Mouse (Mus musculus) CH12.LX (cell line): Measurements from ENCODE around the gene Tbl3. TPM values are rescaled to one million over a fixed set of nuclear protein-coding genes. Genes with fewer than 3 reads are reported as not detected.

Experiments
- DNase-seq: peaks from one replicate; pipeline ENCODE4 v3.0.0-alpha.2; 2013; ENCODE audit errors: extremely low read depth
- H3K27ac ChIP-seq: 2 replicates; pipeline ENCODE4 v1.5.1; 2012; ENCODE audit warnings: low read depth, mild to moderate bottlenecking, control low read depth, moderate library complexity; ENCODE audit not compliant: insufficient read depth
- H3K27me3 ChIP-seq: replicated peaks from 2 replicates; pipeline ENCODE3; 2012; ENCODE audit warnings: inconsistent platforms
- H3K36me3 ChIP-seq, 2 experiments: replicated peaks in 1 of 2; 2 replicates each; pipeline versions ENCODE3 to v1.6.1; 2012; ENCODE audit warnings: inconsistent platforms in 1 of 2, low read length in 1 of 2, mild to moderate bottlenecking in 1 of 2, mixed read lengths in 1 of 2, moderate library complexity in 1 of 2; ENCODE audit not compliant: control insufficient read depth in 1 of 2, insufficient read depth in 1 of 2
- H3K4me1 ChIP-seq, 2 experiments: 2 replicates each; pipeline ENCODE4 v1.6.1; 2012; ENCODE audit warnings: inconsistent platforms in 1 of 2, moderate library complexity in 1 of 2; ENCODE audit not compliant: insufficient read depth in 2 of 2, control insufficient read depth in 1 of 2
- H3K4me2 ChIP-seq: 2 replicates; pipeline ENCODE4 v1.6.1; 2012; ENCODE audit warnings: low read depth, mild to moderate bottlenecking, control low read depth; ENCODE audit not compliant: poor library complexity, insufficient read depth, severe bottlenecking
- H3K4me3 ChIP-seq, 3 experiments: fragments of 150-350 bp in 1 of 3; sonication (generic) in 1 of 3; replicated peaks in 1 of 3; 2 replicates each; pipeline versions ENCODE3 to v1.5.1; 2011 to 2012; ENCODE audit warnings: low read depth in 2 of 3, low read length in 2 of 3, mild to moderate bottlenecking in 2 of 3, moderate library complexity in 2 of 3, control low read depth in 1 of 3, improper control_type of control experiment in 1 of 3, inconsistent platforms in 1 of 3, mixed read lengths in 1 of 3; ENCODE audit not compliant: poor library complexity in 1 of 3
- H3K79me2 ChIP-seq: replicated peaks from 2 replicates; pipeline ENCODE4 v1.6.1; 2012; ENCODE audit warnings: mild to moderate bottlenecking, moderate library complexity; ENCODE audit not compliant: control insufficient read depth, poor library complexity, insufficient read depth, severe bottlenecking; ENCODE audit errors: extremely low read depth
- H3K9ac ChIP-seq: 2 replicates; pipeline ENCODE4 v1.6.1; 2012; ENCODE audit warnings: low read depth, mild to moderate bottlenecking, control low read depth, moderate library complexity; ENCODE audit not compliant: insufficient read depth
- H3K9me3 ChIP-seq: replicated peaks from 2 replicates; pipeline ENCODE3; 2012; ENCODE audit warnings: low read length, inconsistent platforms, mixed read lengths
- CHD1 ChIP-seq: IDR thresholded peaks from 2 replicates; pipeline ENCODE4 v1.6.1; 2012; ENCODE audit warnings: low read depth, low read length, improper control_type of control experiment, inconsistent platforms
- CHD2 ChIP-seq: IDR thresholded peaks from 2 replicates; pipeline ENCODE4 v1.6.1; 2011; ENCODE audit warnings: low read length, improper control_type of control experiment
- E2F4 ChIP-seq: IDR thresholded peaks from 2 replicates; pipeline ENCODE4 v1.6.1; 2011; ENCODE audit warnings: low read depth, low read length, improper control_type of control experiment; ENCODE audit not compliant: insufficient replicate concordance
- ELF1 ChIP-seq: IDR thresholded peaks from 2 replicates; pipeline ENCODE4 v1.6.1; 2014; ENCODE audit warnings: low read depth, mild to moderate bottlenecking, inconsistent platforms, low read length, improper control_type of control experiment
- EP300 ChIP-seq: IDR thresholded peaks from 2 replicates; pipeline ENCODE4 v1.6.1; 2011; ENCODE audit warnings: low read length, improper control_type of control experiment
- ETS1 ChIP-seq: conservative IDR thresholded peaks from 2 replicates; pipeline ENCODE4 v1.6.1; 2012; ENCODE audit warnings: low read depth, mild to moderate bottlenecking, inconsistent platforms, low read length, improper control_type of control experiment, moderate library complexity
- GABPA ChIP-seq: IDR thresholded peaks from 2 replicates; pipeline ENCODE4 v1.6.1; 2012; ENCODE audit warnings: low read depth, low read length, improper control_type of control experiment, inconsistent platforms; ENCODE audit not compliant: insufficient replicate concordance
- HCFC1 ChIP-seq: IDR thresholded peaks from 2 replicates; pipeline ENCODE4 v1.6.1; 2012; ENCODE audit warnings: low read depth, mild to moderate bottlenecking, inconsistent platforms, low read length, improper control_type of control experiment
- JUN ChIP-seq: IDR thresholded peaks from 2 replicates; pipeline ENCODE4 v1.6.1; 2011; ENCODE audit warnings: low read depth, mild to moderate bottlenecking, low read length, improper control_type of control experiment, moderate library complexity; ENCODE audit not compliant: insufficient read depth
- MAFK ChIP-seq: IDR thresholded peaks from 2 replicates; pipeline ENCODE4 v1.6.1; 2011; ENCODE audit warnings: low read length, improper control_type of control experiment; ENCODE audit not compliant: insufficient replicate concordance
- MAX ChIP-seq: IDR thresholded peaks from 2 replicates; pipeline ENCODE4 v1.6.1; 2011; ENCODE audit warnings: low read length, improper control_type of control experiment
- MAZ ChIP-seq: IDR thresholded peaks from 2 replicates; pipeline ENCODE4 v1.6.1; 2012; ENCODE audit warnings: low read depth, mild to moderate bottlenecking, inconsistent platforms, low read length, improper control_type of control experiment, moderate library complexity
- MEF2A ChIP-seq: IDR thresholded peaks from 2 replicates; pipeline ENCODE4 v1.6.1; 2014; ENCODE audit warnings: low read depth, mild to moderate bottlenecking, inconsistent platforms, low read length, improper control_type of control experiment, borderline replicate concordance
- MXI1 ChIP-seq: IDR thresholded peaks from 2 replicates; pipeline ENCODE4 v1.6.1; 2011; ENCODE audit warnings: mild to moderate bottlenecking, low read depth, low read length, improper control_type of control experiment
- MYC ChIP-seq: IDR thresholded peaks from 2 replicates; pipeline ENCODE4 v1.6.1; 2011; ENCODE audit warnings: low read depth, mild to moderate bottlenecking, improper control_type of control experiment, low read length
- NELFE ChIP-seq: IDR thresholded peaks from 2 replicates; pipeline ENCODE4 v1.6.1; 2011; ENCODE audit warnings: low read depth, low read length, improper control_type of control experiment
- NRF1 ChIP-seq: IDR thresholded peaks from 2 replicates; pipeline ENCODE4 v1.6.1; 2014; ENCODE audit warnings: low read depth, mild to moderate bottlenecking, inconsistent platforms, low read length, improper control_type of control experiment, moderate library complexity
- PAX5 ChIP-seq: IDR thresholded peaks from 2 replicates; pipeline ENCODE4 v1.6.1; 2012; ENCODE audit warnings: low read length, inconsistent platforms, mixed read lengths
- POLR2A ChIP-seq: IDR thresholded peaks from 2 replicates; pipeline ENCODE4 v1.6.1; 2011; ENCODE audit warnings: low read depth, mild to moderate bottlenecking, improper control_type of control experiment, low read length
- POLR2AphosphoS2 ChIP-seq: IDR thresholded peaks from 2 replicates; pipeline ENCODE4 v1.6.1; 2011; ENCODE audit warnings: low read depth, low read length, improper control_type of control experiment
- RAD21 ChIP-seq: IDR thresholded peaks from 2 replicates; pipeline ENCODE4 v1.6.1; 2011; ENCODE audit warnings: low read depth, mild to moderate bottlenecking, low read length, improper control_type of control experiment, moderate library complexity
- RCOR1 ChIP-seq: conservative IDR thresholded peaks from 2 replicates; pipeline ENCODE4 v1.6.1; 2012; ENCODE audit warnings: low read depth, mild to moderate bottlenecking, inconsistent platforms, low read length, improper control_type of control experiment
- SIN3A ChIP-seq: IDR thresholded peaks from 2 replicates; pipeline ENCODE4 v1.6.1; 2012; ENCODE audit warnings: low read length, improper control_type of control experiment, inconsistent platforms
- SMC3 ChIP-seq: IDR thresholded peaks from 2 replicates; pipeline ENCODE4 v1.6.1; 2011; ENCODE audit warnings: low read depth, low read length, improper control_type of control experiment
- TBP ChIP-seq: conservative IDR thresholded peaks from 2 replicates; pipeline ENCODE4 v1.6.1; 2011; ENCODE audit warnings: low read depth, low read length, improper control_type of control experiment
- TCF12 ChIP-seq: IDR thresholded peaks from 2 replicates; pipeline ENCODE4 v1.6.1; 2014; ENCODE audit warnings: low read depth, mild to moderate bottlenecking, inconsistent platforms, low read length, improper control_type of control experiment
- UBTF ChIP-seq: IDR thresholded peaks from 2 replicates; pipeline ENCODE4 v1.6.1; 2012; ENCODE audit warnings: low read depth, mild to moderate bottlenecking, inconsistent platforms, low read length, improper control_type of control experiment, moderate library complexity
- USF1 ChIP-seq: IDR thresholded peaks from 2 replicates; pipeline ENCODE4 v1.6.1; 2014; ENCODE audit warnings: low read depth, mild to moderate bottlenecking, inconsistent platforms, low read length, improper control_type of control experiment
- USF2 ChIP-seq: conservative IDR thresholded peaks from 2 replicates; pipeline ENCODE4 v1.6.1; 2011; ENCODE audit warnings: low read depth, low read length, improper control_type of control experiment
- ZC3H11A ChIP-seq: IDR thresholded peaks from 2 replicates; pipeline ENCODE4 v1.6.1; 2012; ENCODE audit warnings: low read depth, mild to moderate bottlenecking, inconsistent platforms, low read length, improper control_type of control experiment
- dilution Hi-C: fragments of 300-500 bp; cut with MboI; formaldehyde crosslinking; loops from 2 replicates; pipeline ENCODE4 v1.14.3; 2020; ENCODE audit warnings: low sequenced_read_pairs; ENCODE audit not compliant: extremely low pct_unique_long_range_greater_than_20kb, extremely low pct_ligation_motif_present
- in situ Hi-C: fragments of 300-500 bp; cut with MboI; formaldehyde crosslinking; loops from 3 replicates; pipeline ENCODE4 v1.14.3; 2019; ENCODE audit warnings: low sequenced_read_pairs, low pct_ligation_motif_present, low pct_unique_long_range_greater_than_20kb, mixed read lengths
- polyA plus RNA-seq: library from polyadenylated mRNA; unstranded; fragments of >175 nt; gene quantifications from 2 replicates; pipeline ENCODE4 v1.2.1, GENCODE M21; 2012; ENCODE audit warnings: low read depth; ENCODE audit not compliant: insufficient read length
- total RNA-seq, 2 experiments: library from RNA; depleted of rRNA; stranded (reverse); fragments of 300-350 nt in 1 of 2; fragments of >200 nt in 1 of 2; gene quantifications; 2 replicates each; pipeline ENCODE4 v1.2.3; 2012 to 2014

The Tbl3 gene
- total and polyA plus RNA-seq, 3 experiments: 98.0 to 105 (median 104) TPM

GRCm38 (mm10) chr17:24654969-24655368, 52.5 kb downstream of the Tbl3 start:
- in situ Hi-C loops: loop anchor here (5.0 kb wide), 1 partner anchor 58 kb away; no protein-coding TSS in a partner anchor
- DNase-seq: no peak
- no peak overlapping the region for H3K4me2 ChIP-seq
- no peak overlapping the region for H3K9ac ChIP-seq
- no peaks in the 10 kb centered on the region for H3K36me3 ChIP-seq
- H3K4me1 ChIP-seq: peaks cover 3 to 22% of the 10 kb centered on the region in 2 experiments
- TF ChIP-seq GABPA (no peak), MAZ (no peak), JUN (no peak), SMC3 (no peak), MXI1 (no peak), MYC (no peak), NRF1 (no peak), EP300 (no peak), MAFK (no peak), UBTF (no peak), POLR2A (no peak), CHD1 (no peak), TCF12 (no peak), CHD2 (no peak), POLR2AphosphoS2 (no peak), E2F4 (no peak), USF2 (no peak), PAX5 (no peak), ELF1 (no peak), USF1 (no peak)
- no peak overlapping the region for H3K27ac ChIP-seq
- no peaks in the 10 kb centered on the region for H3K9me3 ChIP-seq
- H3K4me3 ChIP-seq: no peak overlapping the region
- no peaks in the 10 kb centered on the region for H3K79me2 ChIP-seq
- dilution Hi-C loops: no loop called here
- peaks cover 13% of the 10 kb centered on the region for H3K27me3 ChIP-seq

- Histone ChIP-seq H3K4me2 (peak overlapping the region; percentile 80; the same call in 1 of the 2 replicates), H3K9ac (peak overlapping the region; percentile 16; the same call in 1 of the 2 replicates), H3K36me3 (no peaks in the 10 kb centered on the region), H3K79me2 (no peaks in the 10 kb centered on the region), H3K27ac (no peak overlapping the region), H3K9me3 (no peaks in the 10 kb centered on the region), H3K27me3 (peaks cover 20% of the 10 kb centered on the region), H3K4me1 (peaks cover 7 to 27% of the 10 kb centered on the region in 2 experiments), H3K4me3 (peak overlapping the region; percentile 23 to 45 (median 33))
- DNase-seq: peak; percentile 87
- in situ Hi-C loops (loop anchor here (5.0 kb wide), 1 partner anchor 57 kb away; no protein-coding TSS in a partner anchor), dilution Hi-C loops (no loop called here)
- TF ChIP-seq MYC (peak; percentile 51; the same call in 1 of the 2 replicates), HCFC1 (peak; percentile 33), E2F4 (no peak), RAD21 (peak; percentile 84), POLR2A (0 out of 2 replicates have a peak, but pooled peaks have one; percentile 24), CHD2 (peak; percentile 58; the same call in 1 of the 2 replicates), RCOR1 (no peak), SMC3 (peak; percentile 91), ZC3H11A (peak; percentile 14), MAFK (no peak), TBP (no peak), ELF1 (peak; percentile 67), PAX5 (no peak), SIN3A (no peak), NELFE (peak; percentile 64; the same call in 1 of the 2 replicates), MEF2A (peak; percentile 59), TCF12 (peak; percentile 54; the same call in 1 of the 2 replicates), MAX (no peak), EP300 (no peak), NRF1 (peak; percentile 40; the same call in 1 of the 2 replicates), ETS1 (no peak)
Observed at GRCm38 (mm10) chr17:24653967-24654710, 53.3 kb downstream of the Tbl3 start.
